ENCODE assay signal across 8 mouse cellular contexts in the genomic region with DNA sequence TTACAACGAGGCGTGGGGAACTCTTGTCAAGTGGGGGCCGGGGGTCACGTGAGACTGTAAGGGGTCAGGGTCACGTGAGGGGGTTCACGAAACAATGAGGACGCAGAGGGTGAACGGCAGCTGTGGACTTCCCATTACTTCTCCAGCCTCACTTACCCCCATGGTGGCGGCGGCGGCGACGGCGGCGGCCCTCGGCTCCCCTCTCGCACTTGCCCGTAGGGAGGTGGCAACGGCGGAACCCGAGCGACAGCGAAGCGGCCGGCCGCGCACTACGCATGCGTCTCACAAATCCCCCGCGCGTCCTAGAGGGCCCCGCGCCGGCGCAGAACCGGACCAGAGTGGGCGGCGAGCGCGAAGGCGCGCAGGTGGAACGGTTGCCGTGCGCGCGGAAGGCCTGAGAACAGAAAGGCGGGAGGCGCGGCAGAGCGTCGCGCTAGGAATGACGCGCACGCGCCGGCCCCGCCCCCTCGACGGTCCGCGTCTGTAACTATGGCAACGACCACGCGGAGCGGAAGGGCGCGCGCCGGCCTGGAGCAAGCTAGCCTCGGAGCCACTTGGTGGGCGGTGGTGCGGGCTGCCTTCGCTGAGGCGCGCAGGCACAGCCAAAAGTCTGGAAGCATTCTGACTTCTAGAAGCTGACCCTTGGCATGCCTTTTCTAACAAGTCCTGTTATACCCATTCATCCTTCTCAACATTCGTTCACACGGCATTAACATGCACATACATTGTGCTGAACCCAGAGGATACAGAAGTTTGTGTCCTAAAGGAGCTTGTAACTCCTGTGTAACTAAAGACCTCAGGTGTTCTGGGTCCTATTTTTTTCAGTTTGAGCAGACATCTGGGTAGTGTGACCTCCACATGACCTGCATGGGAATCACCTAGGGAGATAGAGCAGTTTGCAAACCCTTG. TPM values are rescaled to one million over a fixed set of nuclear protein-coding genes. Genes with fewer than 3 reads are reported as not detected.
DNase-seq lines count a peak whose midpoint lies in the region; ATAC-seq and TF ChIP-seq lines count a peak whose summit lies in the region.

A gene (minus strand): TSS at position 402 of the 909 bp plus-strand sequence.

- peak within 1 kb of the TSS; percentile 69 for H3K4me3 ChIP-seq in embryonic facial prominence, embryonic 14.5 days (ENCODE audit: low read depth, low read length)
- peak within 1 kb of the TSS; percentile 78 for H3K4me3 ChIP-seq in limb, embryonic 14.5 days (replicated peaks; ENCODE audit: low read length)
- peak within 1 kb of the TSS; percentile 64 for H3K4me3 ChIP-seq in midbrain, postnatal 0 days (ENCODE audit: low read depth, low read length)

- peaks cover 6% of the 10 kb centered on the region; the same call in 1 of the 2 replicates for H3K4me1 ChIP-seq in embryonic facial prominence, embryonic 14.5 days (ENCODE audit: control insufficient read depth, insufficient read depth, low read length)
- no peaks in the 10 kb centered on the region; the same call in 1 of the 2 replicates for H3K4me1 ChIP-seq in limb, embryonic 14.5 days (ENCODE audit: control insufficient read depth, insufficient read depth, low read length)
- 0 out of 2 replicates have a peak, but pooled peaks cover 6% of the 10 kb centered on the region for H3K4me1 ChIP-seq in midbrain, postnatal 0 days (ENCODE audit: insufficient read depth, low read length)

- peak; percentile 98 for ATAC-seq in embryonic facial prominence, embryonic 14.5 days (ENCODE audit: low read depth)
- ATAC-seq in limb, embryonic 14.5 days (ENCODE audit: low FRiP score, low read depth), result peak; percentile 96
- ATAC-seq in midbrain, postnatal 0 days (ENCODE audit: low FRiP score), result peak; percentile 96

- H3K27me3 ChIP-seq in embryonic facial prominence, embryonic 14.5 days (replicated peaks; ENCODE audit: control insufficient read depth, insufficient read depth, low read length), result no peaks in the 10 kb centered on the region
- H3K27me3 ChIP-seq in limb, embryonic 14.5 days (ENCODE audit: control insufficient read depth, insufficient read depth, low read length), result no peaks in the 10 kb centered on the region
- no peaks in the 10 kb centered on the region for H3K27me3 ChIP-seq in midbrain, postnatal 0 days (ENCODE audit: insufficient read depth, low read length)

- peak within 1 kb of the TSS; percentile 82 for H3K9ac ChIP-seq in embryonic facial prominence, embryonic 14.5 days (ENCODE audit: low read depth, low read length)
- H3K9ac ChIP-seq in limb, embryonic 14.5 days (ENCODE audit: low read depth, low read length, severe bottlenecking), result peak within 1 kb of the TSS; percentile 81
- peak within 1 kb of the TSS; percentile 80 for H3K9ac ChIP-seq in midbrain, postnatal 0 days (replicated peaks; ENCODE audit: low read length, poor library complexity, severe bottlenecking)

- peak within 1 kb of the TSS; percentile 73 for H3K4me2 ChIP-seq in embryonic facial prominence, embryonic 14.5 days (ENCODE audit: low read depth, low read length)
- peak within 1 kb of the TSS; percentile 94 for H3K4me2 ChIP-seq in limb, embryonic 14.5 days (replicated peaks; ENCODE audit: low read depth, low read length, severe bottlenecking)
- peak within 1 kb of the TSS; percentile 96 for H3K4me2 ChIP-seq in midbrain, postnatal 0 days (ENCODE audit: low read depth, low read length, poor library complexity, severe bottlenecking)

- H3K36me3 ChIP-seq in embryonic facial prominence, embryonic 14.5 days (ENCODE audit: control insufficient read depth, insufficient read depth, low read length), result peaks cover 17% of the 10 kb centered on the region
- peaks cover 17% of the 10 kb centered on the region for H3K36me3 ChIP-seq in limb, embryonic 14.5 days (ENCODE audit: control insufficient read depth, insufficient read depth, low read length)
- H3K36me3 ChIP-seq in midbrain, postnatal 0 days (ENCODE audit: insufficient read depth, low read length), result no peaks in the 10 kb centered on the region

- peak; percentile 92 for DNase-seq in 3T3-L1 (ENCODE audit: low read depth, low spot score)
- DNase-seq in adrenal gland, postnatal 4 days (ENCODE audit: low spot score in 2 of 2), result peak; percentile 80 to 82
- DNase-seq in embryonic facial prominence, embryonic 14.5 days (ENCODE audit: low spot score), result peak; percentile 97
- DNase-seq in heart, adult 8-10 months (ENCODE audit: low spot score), result peak; percentile 83
- peak; percentile 94 for DNase-seq in kidney, adult 9 months
- peak; percentile 94 for DNase-seq in limb, embryonic 14.5 days (ENCODE audit: low spot score)
- DNase-seq in midbrain, postnatal 0 days (ENCODE audit: low spot score), result peak; percentile 97
- DNase-seq in spleen, postnatal 14 days (ENCODE audit: low spot score in 2 of 2), result peak; percentile 87 to 92

- TF ChIP-seq POLR2A in limb, embryonic 14.5 days (IDR thresholded peaks at IDR 0.05; ENCODE audit: borderline replicate concordance, extremely low read depth, insufficient read depth, insufficient read length), result no peak

- H3K9me3 ChIP-seq in embryonic facial prominence, embryonic 14.5 days (ENCODE audit: control insufficient read depth, low read length), result no peaks in the 10 kb centered on the region
- no peaks in the 10 kb centered on the region for H3K9me3 ChIP-seq in limb, embryonic 14.5 days (ENCODE audit: control insufficient read depth, low read length)
- no peaks in the 10 kb centered on the region for H3K9me3 ChIP-seq in midbrain, postnatal 0 days (ENCODE audit: low read length)

- WGBS in embryonic facial prominence, embryonic 14.5 days, result under 1% methylated on average over 56 of the region's 80 CpGs
- WGBS in limb, embryonic 14.5 days, result under 1% methylated on average over 64 of the region's 80 CpGs
- under 1% methylated on average over 66 of the region's 80 CpGs for WGBS in midbrain, postnatal 0 days

- peak within 1 kb of the TSS; percentile 73; the same call in 1 of the 2 replicates for H3K27ac ChIP-seq in embryonic facial prominence, embryonic 14.5 days (replicated peaks; ENCODE audit: low read depth, low read length)
- H3K27ac ChIP-seq in limb, embryonic 14.5 days (replicated peaks; ENCODE audit: low read depth, low read length), result peak within 1 kb of the TSS; percentile 63
- peak within 1 kb of the TSS; percentile 77 for H3K27ac ChIP-seq in midbrain, postnatal 0 days (ENCODE audit: low read depth, low read length)

- no peak; the same call in 1 of the 2 replicates for TF ChIP-seq CTCF in midbrain, postnatal 0 days (IDR thresholded peaks at IDR 0.05)

RNA-seq across cellular contexts. Expression of the gene that starts here (rescaled TPM):
- total RNA-seq in adrenal gland, postnatal 4 days (2021), result 10 to 100 TPM; 47.1 to 48.3 TPM
- polyA plus RNA-seq in embryonic facial prominence, embryonic 14.5 days (2014; fragmentation: Nextera tagmentation; extraction: Ambion mirVana), result 47.8 and 48.4 TPM in 2 replicates
- 10 to 100 TPM; 11.7 to 21.1 (median 17.1) TPM for total RNA-seq in heart, adult 8-10 months (2022)
- polyA plus RNA-seq in limb, embryonic 14.5 days (2012; rRNA removed), result 55.9 and 62.8 TPM in 2 replicates
- 50.1 and 54.1 TPM in 2 replicates for polyA plus RNA-seq in limb, embryonic 14.5 days (2014; fragmentation: Nextera tagmentation; extraction: Ambion mirVana)
- 58.3 and 62.5 TPM in 2 replicates for total RNA-seq in midbrain, postnatal 0 days (2014; rRNA removed)
- 45.6 and 46.1 TPM in 2 replicates for polyA plus RNA-seq in midbrain, postnatal 0 days (2015; fragmentation: Nextera tagmentation; extraction: Ambion mirVana)

Comparison
In these comparisons a context has a peak if more than half of its experiments do, and no peak if none do; other contexts are left out.
1. Peak in every context shown above with its lines: DNase-seq, ATAC-seq, H3K4me3 ChIP-seq and H3K27ac ChIP-seq.